Mouse (Mus musculus): ENCODE results near the gene Cnnm2. TPM values are rescaled to one million over a fixed set of nuclear protein-coding genes. Genes with fewer than 3 reads are reported as not detected.
A peak's percentile ranks its signal among the peaks of the same experiment; 100 is the strongest.

The Cnnm2 gene
- polyA plus RNA-seq, 1 experiment from 2014 or later, result 2.7 TPM

- H3K9ac ChIP-seq (ENCODE audit: low read length), result no peak overlapping the region
- H3K4me3 ChIP-seq (ENCODE audit: low read length), result no peak overlapping the region
- no peaks in the 10 kb centered on the region for H3K27me3 ChIP-seq (ENCODE audit: control insufficient read depth, insufficient read depth, low read length)
- H3K9me3 ChIP-seq (replicated peaks; ENCODE audit: control insufficient read depth, low read length), result no peaks in the 10 kb centered on the region
- H3K36me3 ChIP-seq (ENCODE audit: control insufficient read depth, insufficient read depth), result no peaks in the 10 kb centered on the region
- WGBS, result 94% methylated on average over 11 of the region's 11 CpGs
- peaks cover 4% of the 10 kb centered on the region; the same call in 1 of the 2 replicates for H3K4me1 ChIP-seq (ENCODE audit: control insufficient read depth, insufficient read depth, low read length)
- no peak overlapping the region for H3K4me2 ChIP-seq (ENCODE audit: low read depth, low read length)
- no peak for ATAC-seq (replicated peaks; ENCODE audit: extremely low read depth, insufficient read depth, low FRiP score)
- no peak overlapping the region for H3K27ac ChIP-seq (ENCODE audit: low read length)
Observed at GRCm38 (mm10) chr19:46913626-46914025, 152.2 kb downstream of the Cnnm2 start.

- peaks cover 6% of the 10 kb centered on the region; the same call in 1 of the 2 replicates for H3K4me1 ChIP-seq (ENCODE audit: control insufficient read depth, insufficient read depth, low read length)
- H3K4me3 ChIP-seq (ENCODE audit: low read length), result no peak overlapping the region
- 61% methylated on average over 9 of the region's 9 CpGs for WGBS
- H3K9me3 ChIP-seq (replicated peaks; ENCODE audit: control insufficient read depth, low read length), result no peaks in the 10 kb centered on the region
- H3K4me2 ChIP-seq (ENCODE audit: low read depth, low read length), result no peak overlapping the region
- no peaks in the 10 kb centered on the region for H3K27me3 ChIP-seq (ENCODE audit: control insufficient read depth, insufficient read depth, low read length)
- H3K27ac ChIP-seq (ENCODE audit: low read length), result no peak overlapping the region
- no peaks in the 10 kb centered on the region for H3K36me3 ChIP-seq (ENCODE audit: control insufficient read depth, insufficient read depth)
- ATAC-seq (replicated peaks; ENCODE audit: extremely low read depth, insufficient read depth, low FRiP score), result no peak
- no peak overlapping the region for H3K9ac ChIP-seq (ENCODE audit: low read length)
Observed at GRCm38 (mm10) chr19:46915406-46916080, 154.1 kb downstream of the Cnnm2 start.

- Histone ChIP-seq H3K4me3 (ENCODE audit: low read length) (no peak overlapping the region), H3K9me3 (replicated peaks; ENCODE audit: control insufficient read depth, low read length) (no peaks in the 10 kb centered on the region), H3K4me2 (ENCODE audit: low read depth, low read length) (no peak overlapping the region), H3K36me3 (ENCODE audit: control insufficient read depth, insufficient read depth) (peaks cover 3% of the 10 kb centered on the region; the same call in 1 of the 2 replicates), H3K27me3 (ENCODE audit: control insufficient read depth, insufficient read depth, low read length) (no peaks in the 10 kb centered on the region), H3K27ac (ENCODE audit: low read length) (no peak overlapping the region), H3K9ac (ENCODE audit: low read length) (no peak overlapping the region), H3K4me1 (ENCODE audit: control insufficient read depth, insufficient read depth, low read length) (peaks cover 2% of the 10 kb centered on the region; the same call in 1 of the 2 replicates)
- 53% methylated on average over 6 of the region's 6 CpGs for WGBS
- no peak for ATAC-seq (replicated peaks; ENCODE audit: extremely low read depth, insufficient read depth, low FRiP score)
Observed at GRCm38 (mm10) chr19:46920571-46920970, 159.2 kb downstream of the Cnnm2 start.

- Histone ChIP-seq H3K4me1 (ENCODE audit: control insufficient read depth, insufficient read depth, low read length) (peaks cover 35% of the 10 kb centered on the region), H3K27me3 (ENCODE audit: control insufficient read depth, insufficient read depth, low read length) (no peaks in the 10 kb centered on the region), H3K9ac (ENCODE audit: low read length) (no peak overlapping the region), H3K36me3 (ENCODE audit: control insufficient read depth, insufficient read depth) (peaks cover 3% of the 10 kb centered on the region; the same call in 1 of the 2 replicates), H3K4me3 (ENCODE audit: low read length) (no peak overlapping the region), H3K4me2 (ENCODE audit: low read depth, low read length) (peak overlapping the region; percentile 48; the same call in 1 of the 2 replicates), H3K27ac (ENCODE audit: low read length) (0 out of 2 replicates have a peak overlapping the region, but pooled peaks have one; percentile 35), H3K9me3 (replicated peaks; ENCODE audit: control insufficient read depth, low read length) (no peaks in the 10 kb centered on the region)
- WGBS, result 38% methylated on average over 4 of the region's 4 CpGs
- no peak for ATAC-seq (replicated peaks; ENCODE audit: extremely low read depth, insufficient read depth, low FRiP score)
Observed at GRCm38 (mm10) chr19:46926357-46926756, 165.0 kb downstream of the Cnnm2 start.

GRCm38 (mm10) chr19:46926951-46927350 is 165.6 kb downstream of the Cnnm2 start:
- Histone ChIP-seq H3K4me2 (ENCODE audit: low read depth, low read length) (peak overlapping the region; percentile 48), H3K9ac (ENCODE audit: low read length) (no peak overlapping the region), H3K4me1 (ENCODE audit: control insufficient read depth, insufficient read depth, low read length) (peaks cover 41% of the 10 kb centered on the region), H3K9me3 (replicated peaks; ENCODE audit: control insufficient read depth, low read length) (no peaks in the 10 kb centered on the region), H3K4me3 (ENCODE audit: low read length) (peak overlapping the region; percentile 6; the same call in 1 of the 2 replicates), H3K27me3 (ENCODE audit: control insufficient read depth, insufficient read depth, low read length) (no peaks in the 10 kb centered on the region), H3K36me3 (ENCODE audit: control insufficient read depth, insufficient read depth) (peaks cover 3% of the 10 kb centered on the region; the same call in 1 of the 2 replicates), H3K27ac (ENCODE audit: low read length) (peak overlapping the region; percentile 61)
- ATAC-seq (replicated peaks; ENCODE audit: extremely low read depth, insufficient read depth, low FRiP score), result no peak; the same call in 1 of the 2 replicates
- WGBS, result 32% methylated on average over 5 of the region's 5 CpGs

GRCm38 (mm10) chr19:46928136-46928535 is 166.7 kb downstream of the Cnnm2 start:
- Histone ChIP-seq H3K27ac (ENCODE audit: low read length) (0 out of 2 replicates have a peak overlapping the region, but pooled peaks have one; percentile 31), H3K36me3 (ENCODE audit: control insufficient read depth, insufficient read depth) (peaks cover 3% of the 10 kb centered on the region; the same call in 1 of the 2 replicates), H3K4me3 (ENCODE audit: low read length) (no peak overlapping the region), H3K9me3 (replicated peaks; ENCODE audit: control insufficient read depth, low read length) (no peaks in the 10 kb centered on the region), H3K4me2 (ENCODE audit: low read depth, low read length) (no peak overlapping the region), H3K27me3 (ENCODE audit: control insufficient read depth, insufficient read depth, low read length) (no peaks in the 10 kb centered on the region), H3K4me1 (ENCODE audit: control insufficient read depth, insufficient read depth, low read length) (peaks cover 47% of the 10 kb centered on the region), H3K9ac (ENCODE audit: low read length) (peak overlapping the region; percentile 38; the same call in 1 of the 2 replicates)
- ATAC-seq (replicated peaks; ENCODE audit: extremely low read depth, insufficient read depth, low FRiP score), result no peak
- 31% methylated on average over 4 of the region's 4 CpGs for WGBS

DNA sequence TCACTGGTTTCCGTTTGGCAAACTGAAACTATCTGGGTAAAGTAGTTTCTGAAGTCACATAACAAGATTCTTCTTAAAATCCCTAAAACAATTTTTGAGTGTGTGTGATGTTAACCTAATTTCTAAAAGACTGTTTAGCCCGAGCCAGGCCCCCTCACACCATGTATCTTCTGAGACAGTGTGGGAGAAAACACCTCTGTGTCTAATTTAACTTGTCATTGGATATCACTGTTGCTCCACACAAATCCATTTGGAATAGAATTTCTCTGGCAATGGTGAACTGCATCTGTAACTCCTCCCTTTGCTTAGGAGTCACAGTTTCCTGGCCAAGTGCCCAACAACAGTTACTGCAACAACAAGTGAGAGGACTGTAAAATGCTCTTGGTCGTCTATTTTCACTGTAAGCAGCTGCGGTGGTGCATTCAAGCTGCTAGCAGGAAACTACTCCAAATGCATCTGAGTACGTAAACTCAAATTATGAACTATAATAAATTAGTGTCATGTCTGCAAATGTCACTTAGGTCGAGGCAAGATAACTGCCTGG is 167.7 kb downstream of the Cnnm2 start:
- no peaks in the 10 kb centered on the region for H3K36me3 ChIP-seq (ENCODE audit: control insufficient read depth, insufficient read depth)
- H3K27ac ChIP-seq (ENCODE audit: low read length), result peak overlapping the region; percentile 85
- peak; percentile 61 for ATAC-seq (replicated peaks; ENCODE audit: extremely low read depth, insufficient read depth, low FRiP score)
- peak overlapping the region; percentile 42 for H3K4me2 ChIP-seq (ENCODE audit: low read depth, low read length)
- peak overlapping the region; percentile 30; the same call in 1 of the 2 replicates for H3K9ac ChIP-seq (ENCODE audit: low read length)
- H3K4me3 ChIP-seq (ENCODE audit: low read length), result no peak overlapping the region
- peaks cover 55% of the 10 kb centered on the region for H3K4me1 ChIP-seq (ENCODE audit: control insufficient read depth, insufficient read depth, low read length)
- 22% methylated on average over 6 of the region's 6 CpGs for WGBS
- H3K27me3 ChIP-seq (ENCODE audit: control insufficient read depth, insufficient read depth, low read length), result no peaks in the 10 kb centered on the region
- no peaks in the 10 kb centered on the region for H3K9me3 ChIP-seq (replicated peaks; ENCODE audit: control insufficient read depth, low read length)
